Mouse (Mus musculus): ENCODE measurements around the gene Coa7.

Coa7 gene

GRCm38 (mm10) chr4:108386087-108386486, 58.1 kb downstream of the Coa7 start:
- DNase-seq: no peak

GRCm38 (mm10) chr4:108387106-108387505, 59.2 kb downstream of the Coa7 start:
- no peak for DNase-seq

GRCm38 (mm10) chr4:108387681-108388253, 59.8 kb downstream of the Coa7 start:
- peak; percentile 74 for DNase-seq

GRCm38 (mm10) chr4:108388741-108389140, 60.8 kb downstream of the Coa7 start:
- DNase-seq: no peak

GRCm38 (mm10) chr4:108391124-108391523, 63.2 kb downstream of the Coa7 start:
- DNase-seq: no peak

Measured in liver (tissue).